Mouse (Mus musculus): ENCODE results near the gene Atoh8.

Gene Atoh8

GRCm38 (mm10) chr6:72189061-72189863 is 46.1 kb downstream of the Atoh8 start:
- Histone ChIP-seq H3K4me3 (replicated peaks; ENCODE audit: low read length) (peak overlapping the region; percentile 58), H3K9me3 (ENCODE audit: low read length) (0 out of 2 replicates have a peak, but pooled peaks cover 3% of the 10 kb centered on the region), H3K4me1 (replicated peaks; ENCODE audit: low read depth, low read length) (peaks cover 28% of the 10 kb centered on the region), H3K27me3 (ENCODE audit: insufficient read depth, low read length) (peaks cover 63% of the 10 kb centered on the region), H3K36me3 (ENCODE audit: insufficient read depth, low read length) (no peaks in the 10 kb centered on the region)
- no peak for TF ChIP-seq NANOG (IDR thresholded peaks at IDR 0.05; ENCODE audit: borderline replicate concordance, low read length)
- no peak for TF ChIP-seq POU5F1 (IDR thresholded peaks at IDR 0.05; ENCODE audit: borderline replicate concordance, low read length)

GRCm38 (mm10) chr6:72186809-72187208 is 48.6 kb downstream of the Atoh8 start:
- H3K9me3 ChIP-seq (ENCODE audit: low read length): no peaks in the 10 kb centered on the region
- H3K4me3 ChIP-seq (replicated peaks; ENCODE audit: low read length): no peak overlapping the region
- no peak for TF ChIP-seq NANOG (IDR thresholded peaks at IDR 0.05; ENCODE audit: borderline replicate concordance, low read length)
- TF ChIP-seq POU5F1 (IDR thresholded peaks at IDR 0.05; ENCODE audit: borderline replicate concordance, low read length): no peak
- TF ChIP-seq CTCF (conservative IDR thresholded peaks at IDR 0.05; ENCODE audit: low read length): no peak
- H3K36me3 ChIP-seq (ENCODE audit: insufficient read depth, low read length): no peaks in the 10 kb centered on the region
- peaks cover 46% of the 10 kb centered on the region for H3K27me3 ChIP-seq (ENCODE audit: insufficient read depth, low read length)
- H3K4me1 ChIP-seq (replicated peaks; ENCODE audit: low read depth, low read length): peaks cover 28% of the 10 kb centered on the region

DNA sequence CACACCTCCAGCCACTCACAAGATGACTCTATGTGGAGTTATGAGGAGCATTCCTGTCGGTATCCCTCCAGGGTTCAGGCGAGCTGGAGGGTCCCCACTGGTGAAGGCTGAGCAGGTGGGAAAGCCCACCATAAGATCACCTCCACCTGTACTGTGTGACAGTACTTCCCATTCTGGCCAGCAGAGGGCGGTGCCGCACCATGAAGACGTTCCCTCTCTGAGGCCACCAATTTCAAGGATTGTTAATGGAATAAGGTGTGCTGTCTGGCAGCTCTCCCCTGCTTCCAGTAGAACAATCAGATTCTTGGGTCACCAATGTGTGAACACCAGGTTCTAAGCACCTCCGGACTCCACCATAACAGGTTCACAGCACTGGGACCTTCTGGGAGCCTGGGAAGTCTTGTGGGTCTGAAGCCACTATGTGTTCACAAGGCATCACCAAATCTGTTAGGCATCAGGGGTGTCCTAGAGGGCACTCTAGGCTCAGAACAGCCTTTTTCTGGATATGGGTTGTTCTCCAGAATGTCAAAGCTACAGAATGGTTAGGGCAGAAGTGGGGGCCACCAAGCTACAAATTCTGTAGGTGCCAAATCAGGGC is 49.4 kb downstream of the Atoh8 start:
- Histone ChIP-seq H3K36me3 (ENCODE audit: insufficient read depth, low read length) (no peaks in the 10 kb centered on the region), H3K9me3 (ENCODE audit: low read length) (no peaks in the 10 kb centered on the region), H3K4me3 (replicated peaks; ENCODE audit: low read length) (no peak overlapping the region), H3K4me1 (replicated peaks; ENCODE audit: low read depth, low read length) (peaks cover 26% of the 10 kb centered on the region), H3K27me3 (ENCODE audit: insufficient read depth, low read length) (peaks cover 39% of the 10 kb centered on the region)
- peak; percentile 79 for TF ChIP-seq CTCF (conservative IDR thresholded peaks at IDR 0.05; ENCODE audit: low read length)
- TF ChIP-seq POU5F1 (IDR thresholded peaks at IDR 0.05; ENCODE audit: borderline replicate concordance, low read length): no peak
- no peak for TF ChIP-seq NANOG (IDR thresholded peaks at IDR 0.05; ENCODE audit: borderline replicate concordance, low read length)

GRCm38 (mm10) chr6:72184576-72184975 is 50.8 kb downstream of the Atoh8 start:
- Histone ChIP-seq H3K4me3 (replicated peaks; ENCODE audit: low read length) (no peak overlapping the region), H3K36me3 (ENCODE audit: insufficient read depth, low read length) (no peaks in the 10 kb centered on the region), H3K9me3 (ENCODE audit: low read length) (no peaks in the 10 kb centered on the region), H3K27me3 (ENCODE audit: insufficient read depth, low read length) (peaks cover 30% of the 10 kb centered on the region), H3K4me1 (replicated peaks; ENCODE audit: low read depth, low read length) (peaks cover 14% of the 10 kb centered on the region)
- TF ChIP-seq POU5F1 (IDR thresholded peaks at IDR 0.05; ENCODE audit: borderline replicate concordance, low read length): no peak
- TF ChIP-seq NANOG (IDR thresholded peaks at IDR 0.05; ENCODE audit: borderline replicate concordance, low read length): no peak
- TF ChIP-seq CTCF (conservative IDR thresholded peaks at IDR 0.05; ENCODE audit: low read length): no peak

GRCm38 (mm10) chr6:72179562-72180502 is 55.5 kb downstream of the Atoh8 start:
- H3K36me3 ChIP-seq (ENCODE audit: insufficient read depth, low read length): no peaks in the 10 kb centered on the region
- H3K4me1 ChIP-seq (replicated peaks; ENCODE audit: low read depth, low read length): no peaks in the 10 kb centered on the region
- no peaks in the 10 kb centered on the region for H3K27me3 ChIP-seq (ENCODE audit: insufficient read depth, low read length)
- no peaks in the 10 kb centered on the region for H3K9me3 ChIP-seq (ENCODE audit: low read length)
- no peak overlapping the region for H3K4me3 ChIP-seq (replicated peaks; ENCODE audit: low read length)
- TF ChIP-seq CTCF (conservative IDR thresholded peaks at IDR 0.05; ENCODE audit: low read length): no peak

- TF ChIP-seq CTCF (conservative IDR thresholded peaks at IDR 0.05; ENCODE audit: low read length): no peak
- TF ChIP-seq NANOG (IDR thresholded peaks at IDR 0.05; ENCODE audit: borderline replicate concordance, low read length): no peak
- TF ChIP-seq POU5F1 (IDR thresholded peaks at IDR 0.05; ENCODE audit: borderline replicate concordance, low read length): no peak
- Histone ChIP-seq H3K36me3 (ENCODE audit: insufficient read depth, low read length) (no peaks in the 10 kb centered on the region), H3K4me3 (replicated peaks; ENCODE audit: low read length) (no peak overlapping the region)
Measured at GRCm38 (mm10) chr6:72179006-72179405, 56.4 kb downstream of the Atoh8 start.

GRCm38 (mm10) chr6:72177417-72177816 is 58.0 kb downstream of the Atoh8 start:
- H3K4me3 ChIP-seq (replicated peaks; ENCODE audit: low read length): no peak overlapping the region
- H3K36me3 ChIP-seq (ENCODE audit: insufficient read depth, low read length): no peaks in the 10 kb centered on the region
- H3K27me3 ChIP-seq (ENCODE audit: insufficient read depth, low read length): no peaks in the 10 kb centered on the region
- no peaks in the 10 kb centered on the region for H3K4me1 ChIP-seq (replicated peaks; ENCODE audit: low read depth, low read length)
- TF ChIP-seq NANOG (IDR thresholded peaks at IDR 0.05; ENCODE audit: borderline replicate concordance, low read length) (no peak), CTCF (conservative IDR thresholded peaks at IDR 0.05; ENCODE audit: low read length) (no peak), POU5F1 (IDR thresholded peaks at IDR 0.05; ENCODE audit: borderline replicate concordance, low read length) (no peak)
- no peaks in the 10 kb centered on the region for H3K9me3 ChIP-seq (ENCODE audit: low read length)

More at GRCm38 (mm10) chr6:72179006-72179405, 56.4 kb downstream of the Atoh8 start:
- Histone ChIP-seq H3K9me3 (ENCODE audit: low read length) (no peaks in the 10 kb centered on the region), H3K27me3 (ENCODE audit: insufficient read depth, low read length) (no peaks in the 10 kb centered on the region), H3K4me1 (replicated peaks; ENCODE audit: low read depth, low read length) (no peaks in the 10 kb centered on the region)

- TF ChIP-seq CTCF (conservative IDR thresholded peaks at IDR 0.05; ENCODE audit: low read length) (no peak), NANOG (IDR thresholded peaks at IDR 0.05; ENCODE audit: borderline replicate concordance, low read length) (no peak), POU5F1 (IDR thresholded peaks at IDR 0.05; ENCODE audit: borderline replicate concordance, low read length) (no peak)
- Histone ChIP-seq H3K36me3 (ENCODE audit: insufficient read depth, low read length) (no peaks in the 10 kb centered on the region), H3K27me3 (ENCODE audit: insufficient read depth, low read length) (no peaks in the 10 kb centered on the region), H3K4me1 (replicated peaks; ENCODE audit: low read depth, low read length) (no peaks in the 10 kb centered on the region), H3K4me3 (replicated peaks; ENCODE audit: low read length) (no peak overlapping the region), H3K9me3 (ENCODE audit: low read length) (no peaks in the 10 kb centered on the region)
Measured at GRCm38 (mm10) chr6:72176004-72176403, 59.4 kb downstream of the Atoh8 start.
